Mouse (Mus musculus) cortical plate, adult 2 months (tissue): Measurements from ENCODE around the gene Tap1.

ENCODE experiments used
- CTCF ChIP-seq: fragments of 200-500 bp; IDR thresholded peaks from 2 replicates; pipeline ENCODE4 v1.5.1; 2011; ENCODE audit warnings: mild to moderate bottlenecking, control low read depth, low read length; ENCODE audit not compliant: insufficient read depth; ENCODE audit errors: extremely low read depth
- POLR2A ChIP-seq: fragments of 200-500 bp; IDR thresholded peaks from 2 replicates; pipeline ENCODE4 v1.6.1; 2011; ENCODE audit warnings: mild to moderate bottlenecking, low read length, control low read depth; ENCODE audit not compliant: insufficient read depth; ENCODE audit errors: extremely low read depth

DNA sequence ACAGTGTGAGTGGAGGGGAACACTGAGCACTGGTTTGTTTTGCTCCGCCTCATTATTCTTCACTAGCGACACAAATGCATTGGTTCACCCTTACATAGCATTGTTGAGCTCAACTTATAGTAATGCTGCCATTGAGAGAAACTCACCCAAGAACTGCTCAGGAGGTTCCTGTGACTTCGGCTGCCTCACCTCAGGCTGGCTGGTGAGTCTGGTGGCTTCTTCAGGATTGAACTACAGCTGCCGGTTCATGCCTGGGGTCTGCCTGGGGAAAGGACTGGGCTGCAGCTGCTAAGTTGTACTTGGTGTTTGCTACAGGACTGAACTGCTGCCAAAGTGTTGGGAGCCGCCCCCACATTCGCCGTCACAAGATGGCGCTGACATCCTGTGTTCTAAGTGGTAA lies 38.1 kb downstream of the Tap1 start:
- TF ChIP-seq POLR2A, result no peak
- no peak for TF ChIP-seq CTCF
